ENCODE assay signal across 12 mouse cellular contexts in the genomic region with DNA sequence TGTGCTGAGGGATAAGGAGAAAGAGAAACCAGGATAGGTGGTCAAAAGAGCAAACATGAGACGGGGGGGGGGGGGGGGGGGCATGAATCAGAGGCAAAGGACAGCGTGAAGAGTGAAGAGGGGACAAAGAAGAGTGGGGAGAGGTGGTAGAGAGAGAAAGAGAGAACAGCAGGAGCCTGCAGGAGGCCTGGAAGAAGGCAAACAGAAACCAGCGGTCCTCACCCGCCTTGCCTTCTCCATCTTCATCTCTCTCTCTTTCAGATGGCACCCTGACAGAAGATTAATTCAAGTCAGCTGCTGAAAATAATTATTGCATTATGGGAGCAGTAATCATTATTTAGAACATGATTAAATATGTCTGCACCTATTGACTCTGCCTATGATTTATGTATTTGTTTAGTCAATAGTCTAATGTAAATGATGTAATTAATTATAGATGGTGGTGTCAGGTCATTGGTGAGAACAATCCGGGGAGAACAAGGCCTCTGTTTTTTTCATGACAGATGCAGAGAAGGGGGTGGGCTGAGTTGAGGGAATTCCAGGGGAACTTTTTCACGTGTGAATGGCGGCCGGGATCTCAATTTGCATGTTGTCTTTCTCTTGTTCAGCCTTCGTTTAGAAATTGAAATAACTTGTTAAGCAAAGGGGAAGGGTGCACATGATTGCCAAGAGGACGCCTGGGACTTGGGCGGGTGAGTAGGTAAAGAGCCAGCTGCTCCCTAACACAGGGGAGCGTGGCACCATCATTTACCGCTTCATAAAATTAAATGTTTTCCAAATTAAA.
DNase-seq lines count a peak whose midpoint lies in the region; ATAC-seq and TF ChIP-seq lines count a peak whose summit lies in the region.
"Had no signal": no experiment of that assay in that cellular context is flagged by ENCODE, and none has a peak within 500 bp of the region (broad histone marks: within the 10 kb centered on the region; RNA-seq: fewer than 3 reads in every experiment).

No protein-coding gene starts in this region.

- 56% methylated on average over 12 of the region's 13 CpGs for WGBS in midbrain, embryonic 10.5 days
- WGBS in midbrain, postnatal 0 days = 34% methylated on average over 12 of the region's 13 CpGs
- WGBS in hindbrain, embryonic 14.5 days = 14% methylated on average over 13 of the region's 13 CpGs

- H3K9me3 ChIP-seq in midbrain, embryonic 10.5 days (replicated peaks) = no peaks in the 10 kb centered on the region
- no peaks in the 10 kb centered on the region for H3K9me3 ChIP-seq in midbrain, postnatal 0 days (ENCODE audit: low read length)
- no peaks in the 10 kb centered on the region for H3K9me3 ChIP-seq in hindbrain, embryonic 14.5 days (ENCODE audit: control insufficient read depth, low read length)
- H3K9me3 ChIP-seq: lung, embryonic 15.5 days had no signal

- no peak for ATAC-seq in midbrain, postnatal 0 days (ENCODE audit: low FRiP score)
- ATAC-seq in hindbrain, embryonic 14.5 days (ENCODE audit: low FRiP score) = peak; percentile 57; the same call in 1 of the 2 replicates

- peaks cover 22% of the 10 kb centered on the region for H3K4me1 ChIP-seq in midbrain, embryonic 10.5 days
- H3K4me1 ChIP-seq in midbrain, postnatal 0 days (ENCODE audit: insufficient read depth, low read length) = no peaks in the 10 kb centered on the region
- H3K4me1 ChIP-seq in hindbrain, embryonic 14.5 days (replicated peaks; ENCODE audit: control insufficient read depth, insufficient read depth, low read length) = peaks cover 11% of the 10 kb centered on the region
- H3K4me1 ChIP-seq: lung, embryonic 15.5 days had no signal

- peak overlapping the region; percentile 39; the same call in 1 of the 2 replicates for H3K27ac ChIP-seq in midbrain, embryonic 10.5 days (replicated peaks)
- no peak overlapping the region for H3K27ac ChIP-seq in midbrain, postnatal 0 days (ENCODE audit: low read depth, low read length)
- no peak overlapping the region for H3K27ac ChIP-seq in hindbrain, embryonic 14.5 days
- H3K27ac ChIP-seq: lung, embryonic 15.5 days had no signal

- no peaks in the 10 kb centered on the region for H3K36me3 ChIP-seq in midbrain, embryonic 10.5 days
- no peaks in the 10 kb centered on the region for H3K36me3 ChIP-seq in midbrain, postnatal 0 days (ENCODE audit: insufficient read depth, low read length)
- no peaks in the 10 kb centered on the region for H3K36me3 ChIP-seq in hindbrain, embryonic 14.5 days (replicated peaks; ENCODE audit: control insufficient read depth, insufficient read depth)
- H3K36me3 ChIP-seq: G1E; lung, embryonic 15.5 days had no signal

- H3K9ac ChIP-seq in midbrain, postnatal 0 days (replicated peaks; ENCODE audit: low read length, poor library complexity, severe bottlenecking) = no peak overlapping the region
- H3K9ac ChIP-seq in hindbrain, embryonic 14.5 days = no peak overlapping the region
- H3K9ac ChIP-seq: lung, embryonic 15.5 days had no signal

- no peak overlapping the region for H3K4me2 ChIP-seq in midbrain, postnatal 0 days (ENCODE audit: low read depth, low read length, poor library complexity, severe bottlenecking)
- H3K4me2 ChIP-seq in hindbrain, embryonic 14.5 days (replicated peaks) = no peak overlapping the region
- H3K4me2 ChIP-seq: lung, embryonic 15.5 days had no signal

- no peak overlapping the region for H3K4me3 ChIP-seq in midbrain, embryonic 10.5 days
- no peak overlapping the region for H3K4me3 ChIP-seq in midbrain, postnatal 0 days (ENCODE audit: low read depth, low read length)
- H3K4me3 ChIP-seq in hindbrain, embryonic 14.5 days (replicated peaks; ENCODE audit: low read length) = no peak overlapping the region
- H3K4me3 ChIP-seq: lung, embryonic 15.5 days had no signal

- no peaks in the 10 kb centered on the region for H3K27me3 ChIP-seq in midbrain, embryonic 10.5 days (ENCODE audit: low read depth, poor library complexity, severe bottlenecking)
- peaks cover 5% of the 10 kb centered on the region; the same call in 1 of the 2 replicates for H3K27me3 ChIP-seq in midbrain, postnatal 0 days (ENCODE audit: insufficient read depth, low read length)
- H3K27me3 ChIP-seq in hindbrain, embryonic 14.5 days (ENCODE audit: control insufficient read depth, insufficient read depth, low read length) = peaks cover 60% of the 10 kb centered on the region
- H3K27me3 ChIP-seq: lung, embryonic 15.5 days had no signal

- DNase-seq in midbrain, embryonic 10.5 days (ENCODE audit: low spot score) = no peak
- DNase-seq in midbrain, postnatal 0 days (ENCODE audit: low spot score) = no peak
- DNase-seq in embryo, embryonic 11 days = peak; percentile 47
- peak; percentile 28 for DNase-seq in hindbrain, embryonic 14.5 days (ENCODE audit: low spot score)
- peak; percentile 7 for DNase-seq in retina, embryonic 14.5 days (ENCODE audit: low spot score)
- no peak for DNase-seq in kidney, postnatal 14 days
- DNase-seq in right cerebral cortex, postnatal 14 days = no peak
- DNase-seq: adrenal gland, adult 8-10 months; cerebellum, adult 18-20 months; kidney, adult 8-10 months had no signal

- no peak for TF ChIP-seq CTCF in midbrain, postnatal 0 days (IDR thresholded peaks at IDR 0.05)

Comparison
In these comparisons a context has a peak if more than half of its experiments do, and no peak if none do; other contexts are left out.
1. DNase-seq: peak in embryo, embryonic 11 days (single experiment), hindbrain, embryonic 14.5 days (single experiment) and retina, embryonic 14.5 days (single experiment); none in midbrain, embryonic 10.5 days (single experiment), midbrain, postnatal 0 days (single experiment), kidney, postnatal 14 days (single experiment) and right cerebral cortex, postnatal 14 days (single experiment).